Mouse (Mus musculus): ENCODE measurements around the gene Sult5a1.
"Not testable (repeated sequence)": the region's sequence is repeated elsewhere in the genome, so short reads cannot be mapped to it uniquely, and the experiment has no call there.

Sult5a1 gene

GRCm38 (mm10) chr8:123157888-123158465, at the start of gene Sult5a1:
Sult5a1 (minus strand) TSS chr8:123158315.
- in situ Hi-C loops (cut with MboI, MseI), result no loop called here

DNA sequence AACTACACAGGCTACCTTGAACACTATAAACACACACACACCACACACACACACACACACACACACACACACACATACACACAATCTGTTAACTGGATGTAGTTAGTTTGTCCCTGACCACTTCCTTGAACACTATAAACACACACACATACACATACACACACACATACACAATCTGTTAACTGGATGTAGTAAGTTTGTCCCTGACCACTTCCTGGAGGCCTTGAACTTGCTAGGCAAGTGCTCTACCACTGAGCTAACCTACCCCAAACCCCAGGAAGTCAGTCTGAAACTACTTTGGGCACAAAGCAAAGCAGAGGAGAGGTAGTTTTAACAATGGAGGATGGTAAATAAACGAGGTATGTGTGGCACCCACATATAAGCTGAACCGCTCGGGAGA, 45.5 kb upstream of the Sult5a1 start:
- in situ Hi-C loops (cut with MboI, MseI), result no loop called here

GRCm38 (mm10) chr8:123202288-123202687, 44.2 kb upstream of the Sult5a1 start:
- in situ Hi-C loops (cut with MboI, MseI), result no loop called here

DNA sequence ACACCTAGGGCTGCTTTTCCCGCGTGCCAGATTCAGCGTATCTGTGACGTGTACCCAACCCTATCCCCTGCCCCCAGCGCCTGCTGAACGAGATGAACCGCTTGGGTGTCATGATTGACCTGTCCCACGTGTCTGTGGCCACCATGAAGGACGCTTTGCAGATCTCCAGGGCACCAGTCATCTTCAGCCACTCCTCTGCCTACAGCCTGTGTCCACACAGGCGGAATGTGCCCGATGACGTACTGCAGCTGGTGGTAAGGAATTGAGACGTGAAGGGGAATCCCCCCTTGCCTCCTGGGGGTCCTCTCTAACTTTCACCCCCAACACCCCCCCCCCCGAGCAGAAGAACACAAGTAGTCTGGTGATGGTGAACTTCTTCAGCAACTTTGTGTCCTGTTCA, 41.7 kb upstream of the Sult5a1 start:
- in situ Hi-C loops (cut with MboI, MseI), result no loop called here

- in situ Hi-C loops (cut with MboI, MseI), result not testable (repeated sequence)
Measured at GRCm38 (mm10) chr8:123197016-123197415, 38.9 kb upstream of the Sult5a1 start.

- in situ Hi-C loops (cut with MboI, MseI), result no loop called here
Measured at GRCm38 (mm10) chr8:123193771-123194170, 35.7 kb upstream of the Sult5a1 start.

GRCm38 (mm10) chr8:123191908-123192307, 33.8 kb upstream of the Sult5a1 start:
- in situ Hi-C loops (cut with MboI, MseI), result no loop called here

- in situ Hi-C loops (cut with MboI, MseI), result no loop called here
Measured at GRCm38 (mm10) chr8:123190678-123191077, 32.6 kb upstream of the Sult5a1 start.

- in situ Hi-C loops (cut with MboI, MseI), result loop anchor here (5.0 kb wide), 1 partner anchor 47 kb away; no protein-coding TSS in a partner anchor
Measured at GRCm38 (mm10) chr8:123188841-123189240, 30.7 kb upstream of the Sult5a1 start.

DNA sequence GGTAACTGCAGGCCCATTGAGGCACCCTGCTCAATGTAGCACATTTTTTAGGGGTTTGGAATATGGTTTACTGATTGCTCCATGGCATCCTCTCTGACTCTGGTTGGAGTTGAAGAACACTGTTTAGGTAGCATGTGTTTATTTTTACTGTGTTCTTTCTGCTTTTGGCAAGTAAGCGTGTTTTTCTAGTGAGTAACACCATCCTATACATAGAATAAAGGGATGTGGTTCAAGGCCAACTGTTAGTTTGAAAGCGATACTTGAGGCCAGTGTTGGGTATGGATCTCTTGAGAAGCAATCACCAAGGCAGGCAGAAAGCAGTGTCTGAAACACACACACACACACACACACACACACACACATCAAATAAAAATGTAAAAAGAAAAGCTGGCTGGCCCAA, 29.9 kb upstream of the Sult5a1 start:
- in situ Hi-C loops (cut with MboI, MseI), result loop anchor here (5.0 kb wide), 1 partner anchor 46 kb away; no protein-coding TSS in a partner anchor

- in situ Hi-C loops (cut with MboI, MseI), result loop anchor here (5.0 kb wide), 1 partner anchor 43 kb away; no protein-coding TSS in a partner anchor
Measured at GRCm38 (mm10) chr8:123185566-123186409, 27.7 kb upstream of the Sult5a1 start, which contains the start of gene Dpep1. Dpep1 (plus strand) TSS chr8:123186242.

GRCm38 (mm10) chr8:123181391-123181790, 23.3 kb upstream of the Sult5a1 start:
- in situ Hi-C loops (cut with MboI, MseI), result no loop called here

GRCm38 (mm10) chr8:123156070-123156773, 1.9 kb downstream of the Sult5a1 start:
- in situ Hi-C loops (cut with MboI, MseI), result no loop called here

DNA sequence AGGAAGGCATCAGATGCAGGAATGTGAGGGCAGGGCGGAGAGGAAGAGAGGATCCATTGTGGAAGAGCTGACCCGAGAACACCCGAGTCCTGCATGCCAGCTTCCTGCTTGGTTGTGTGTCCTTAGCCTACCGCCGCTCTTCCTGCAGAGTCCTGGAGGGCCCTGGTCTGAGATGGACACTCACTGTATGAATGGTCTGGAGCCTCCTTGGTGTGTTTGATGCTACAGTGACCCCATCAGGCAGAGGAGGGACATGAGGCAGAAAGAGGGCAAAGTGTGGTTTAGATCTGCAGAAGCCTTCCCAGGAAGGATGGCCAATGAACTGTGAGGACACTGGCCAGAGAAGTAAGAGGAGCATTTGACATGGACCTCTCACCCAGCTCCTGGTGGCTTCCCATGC, 2.9 kb downstream of the Sult5a1 start:
- in situ Hi-C loops (cut with MboI, MseI), result no loop called here

DNA sequence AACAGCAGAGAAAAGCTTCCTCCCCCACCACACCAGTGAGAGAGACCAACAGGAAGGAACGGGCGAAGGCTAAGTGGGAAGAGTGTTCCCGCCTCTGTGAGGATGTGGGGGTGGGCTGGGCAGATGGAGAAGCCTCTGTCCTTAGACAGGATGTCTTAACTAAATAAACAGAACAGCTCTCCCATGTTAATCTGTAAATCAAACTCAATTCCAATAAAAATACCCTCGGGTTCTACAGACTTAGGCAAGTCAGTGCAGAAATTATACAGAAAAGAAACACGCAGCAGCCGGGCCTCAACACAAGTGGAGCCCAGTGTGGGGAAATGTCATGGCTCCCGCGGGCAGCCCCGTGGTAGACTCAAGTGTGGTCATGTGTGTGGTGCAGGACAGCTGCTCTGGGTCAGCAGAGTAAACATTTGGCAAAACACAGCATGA, 7.4 kb downstream of the Sult5a1 start:
- in situ Hi-C loops (cut with MboI, MseI), result no loop called here

- in situ Hi-C loops (cut with MboI, MseI), result no loop called here
Measured at GRCm38 (mm10) chr8:123146390-123146789, 11.7 kb downstream of the Sult5a1 start.

DNA sequence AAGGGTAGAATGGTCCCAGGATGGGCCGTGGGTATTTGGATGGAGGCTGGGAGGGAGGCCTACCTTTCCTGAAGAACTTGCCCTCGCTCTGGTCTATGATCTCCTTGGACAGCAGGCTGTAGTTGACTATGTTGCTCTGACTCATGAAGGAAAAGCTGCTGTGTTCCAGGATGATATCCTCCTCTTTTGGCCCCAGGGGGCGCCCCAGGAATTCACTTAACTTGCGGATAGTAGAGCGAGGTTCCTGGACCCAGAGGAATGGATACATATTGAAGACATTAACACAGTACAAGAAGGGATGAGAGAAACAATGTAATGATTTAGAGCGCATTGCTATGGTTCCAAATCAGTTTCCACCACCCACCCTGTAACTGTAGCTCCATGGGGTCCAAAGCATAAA, 12.8 kb downstream of the Sult5a1 start:
- in situ Hi-C loops (cut with MboI, MseI), result no loop called here

- in situ Hi-C loops (cut with MboI, MseI), result loop anchor here (5.0 kb wide), 1 partner anchor 45 kb away; the partner anchor contains the start of gene Dpep1
Measured at GRCm38 (mm10) chr8:123141741-123142462, 16.2 kb downstream of the Sult5a1 start.

- in situ Hi-C loops (cut with MboI, MseI), result no loop called here
Measured at GRCm38 (mm10) chr8:123138741-123139140, 19.4 kb downstream of the Sult5a1 start.

DNA sequence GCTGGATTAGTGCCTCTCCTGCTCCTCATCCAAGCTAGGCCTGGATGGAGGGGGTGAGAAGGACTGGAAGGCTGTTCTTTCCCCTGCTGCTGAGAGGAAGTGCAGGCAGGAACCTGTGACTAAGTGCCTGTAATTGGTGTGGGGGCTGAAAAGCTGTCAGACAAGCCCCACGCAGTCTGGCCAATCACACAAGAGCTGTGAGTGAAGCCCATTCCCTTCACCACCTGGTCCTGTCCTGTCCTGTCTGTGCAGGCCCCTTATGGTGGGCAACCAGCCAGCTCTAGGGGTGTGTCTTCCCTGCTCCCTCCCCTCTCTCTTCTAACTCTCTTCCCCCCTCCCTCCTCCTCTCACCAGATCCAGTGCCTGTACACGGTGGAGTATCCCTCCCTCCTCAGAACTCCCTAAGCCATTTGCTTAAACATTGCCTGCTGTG, 20.5 kb downstream of the Sult5a1 start:
- in situ Hi-C loops (cut with MboI, MseI), result no loop called here

DNA sequence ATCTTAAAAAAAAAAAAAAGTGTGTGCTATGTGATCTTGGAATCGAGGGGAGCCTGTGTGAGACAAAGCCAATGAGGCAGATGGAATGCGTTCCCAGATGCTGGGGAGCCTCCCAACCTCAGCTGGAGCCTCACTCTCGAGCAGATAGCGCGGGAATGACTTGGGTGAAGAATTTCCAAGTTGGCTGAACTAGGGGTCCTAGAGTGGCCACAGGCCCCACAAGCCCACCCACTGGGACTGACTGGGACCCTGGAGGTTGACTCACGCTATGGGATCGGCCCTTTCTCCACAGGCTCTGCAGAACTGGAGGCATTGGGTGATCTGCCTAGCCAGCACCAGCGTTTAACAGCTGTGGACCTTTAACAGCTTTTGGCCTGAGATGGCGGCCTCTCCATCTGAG, 21.8 kb downstream of the Sult5a1 start:
- in situ Hi-C loops (cut with MboI, MseI), result no loop called here

All from T-helper 2 cell (primary cell).